Mouse (Mus musculus): ENCODE results near the gene Socs3.

Gene Socs3

DNA sequence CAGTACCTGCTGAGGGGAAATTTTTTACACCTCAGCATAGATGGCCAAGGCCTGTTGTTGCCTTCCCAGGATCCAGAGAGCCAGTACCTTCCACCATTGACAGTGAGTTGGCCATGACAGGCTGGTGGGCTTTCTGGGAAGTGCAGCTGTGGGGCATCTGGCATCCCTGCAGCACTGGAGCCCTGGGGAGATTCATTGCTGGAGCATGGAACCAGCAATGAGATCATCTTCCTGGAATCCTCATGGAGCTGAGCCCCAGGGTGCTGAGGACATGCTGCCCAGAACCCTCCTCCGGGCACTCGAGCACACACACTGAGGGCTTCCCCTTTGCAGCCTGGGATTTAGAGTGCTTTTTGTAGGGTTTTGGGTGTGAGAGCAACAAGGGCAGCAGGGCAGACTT is 25.4 kb upstream of the Socs3 start:
- DNase-seq, result no peak

DNA sequence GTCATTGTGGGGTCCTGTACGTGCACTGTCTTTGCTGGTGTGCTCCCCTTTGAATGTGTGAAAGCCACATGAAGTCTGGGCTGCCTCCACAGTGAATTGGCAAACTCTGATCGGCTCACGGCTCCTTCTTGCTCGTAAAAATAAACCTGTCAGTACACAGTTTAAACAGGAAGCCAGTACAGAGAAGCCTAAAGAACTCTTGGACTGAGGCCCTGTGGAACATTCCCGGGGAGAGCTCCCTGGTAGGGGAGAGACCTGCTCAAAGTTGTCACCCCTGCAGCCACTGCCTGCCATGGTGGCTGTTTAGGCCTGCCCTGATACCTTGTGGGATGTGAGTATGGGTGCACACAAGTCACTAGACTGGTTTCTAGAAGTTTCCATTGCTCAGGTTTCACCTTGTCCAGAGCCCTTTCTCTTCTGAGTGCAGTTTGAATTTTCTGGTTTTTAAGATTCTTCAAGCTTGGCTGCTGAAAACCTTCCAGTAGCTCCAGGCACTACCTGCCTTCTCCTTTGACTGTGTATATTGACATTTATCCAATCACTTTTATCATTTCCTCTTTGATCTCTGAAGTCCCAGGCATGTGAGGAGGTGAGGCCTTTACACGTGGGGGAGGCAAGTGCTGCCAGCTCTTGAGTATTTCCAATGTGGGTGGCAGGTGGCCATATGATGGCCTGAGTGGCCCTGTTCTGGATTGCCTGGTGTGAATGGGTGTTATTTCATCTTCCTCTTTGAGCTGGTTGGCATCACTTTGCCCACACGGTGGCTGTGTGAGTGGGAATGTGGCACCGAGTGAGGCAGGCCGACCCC is 24.6 kb upstream of the Socs3 start:
- no peak for DNase-seq

DNA sequence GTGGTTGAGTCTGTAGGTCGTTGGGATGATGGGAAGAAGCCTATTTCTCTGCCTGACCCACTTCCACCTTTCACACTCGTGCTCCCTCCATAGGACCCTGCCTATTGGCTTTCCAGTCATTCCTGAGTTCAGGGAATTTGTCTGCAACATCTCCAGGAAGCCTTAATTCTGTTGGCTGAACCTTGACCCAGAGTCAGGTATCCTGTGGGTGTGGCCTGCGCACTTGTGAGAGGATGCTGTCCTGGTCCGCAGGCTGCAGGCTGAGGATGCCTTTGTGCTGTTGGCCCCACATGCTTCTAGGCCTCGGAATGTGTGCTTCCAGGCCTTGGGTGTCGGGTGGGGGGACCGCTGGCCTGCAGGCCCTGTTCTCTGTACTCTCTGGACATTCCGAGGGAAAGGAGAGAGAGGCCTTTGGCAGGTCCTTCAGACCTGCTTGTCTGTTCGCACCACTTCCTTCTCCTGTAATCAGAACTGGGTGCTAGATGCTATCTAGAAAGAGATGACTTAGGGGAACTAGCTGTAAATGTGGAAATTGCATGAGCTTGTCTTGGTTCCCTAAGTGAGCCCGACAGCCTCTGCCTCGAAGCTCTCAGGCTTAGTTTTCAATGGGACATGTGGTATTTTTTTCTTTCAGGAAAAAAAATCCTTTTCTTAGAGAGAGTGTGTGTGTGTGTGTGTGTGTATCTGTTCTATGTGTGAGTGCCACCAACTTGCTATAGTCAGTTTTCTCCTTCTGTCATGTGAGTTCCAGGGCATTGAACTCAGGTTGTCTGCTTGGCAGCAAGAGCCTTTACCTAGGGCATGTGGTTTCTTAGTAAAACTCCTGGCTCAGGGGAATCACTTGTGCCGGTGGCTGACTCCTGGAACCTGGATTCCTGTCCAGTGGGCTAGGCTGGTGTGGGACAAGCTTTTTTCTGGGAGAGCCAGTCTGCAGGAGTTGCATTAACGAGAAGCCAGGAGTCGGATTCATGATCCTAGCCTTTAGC is 23.6 kb upstream of the Socs3 start:
- DNase-seq, result no peak

DNA sequence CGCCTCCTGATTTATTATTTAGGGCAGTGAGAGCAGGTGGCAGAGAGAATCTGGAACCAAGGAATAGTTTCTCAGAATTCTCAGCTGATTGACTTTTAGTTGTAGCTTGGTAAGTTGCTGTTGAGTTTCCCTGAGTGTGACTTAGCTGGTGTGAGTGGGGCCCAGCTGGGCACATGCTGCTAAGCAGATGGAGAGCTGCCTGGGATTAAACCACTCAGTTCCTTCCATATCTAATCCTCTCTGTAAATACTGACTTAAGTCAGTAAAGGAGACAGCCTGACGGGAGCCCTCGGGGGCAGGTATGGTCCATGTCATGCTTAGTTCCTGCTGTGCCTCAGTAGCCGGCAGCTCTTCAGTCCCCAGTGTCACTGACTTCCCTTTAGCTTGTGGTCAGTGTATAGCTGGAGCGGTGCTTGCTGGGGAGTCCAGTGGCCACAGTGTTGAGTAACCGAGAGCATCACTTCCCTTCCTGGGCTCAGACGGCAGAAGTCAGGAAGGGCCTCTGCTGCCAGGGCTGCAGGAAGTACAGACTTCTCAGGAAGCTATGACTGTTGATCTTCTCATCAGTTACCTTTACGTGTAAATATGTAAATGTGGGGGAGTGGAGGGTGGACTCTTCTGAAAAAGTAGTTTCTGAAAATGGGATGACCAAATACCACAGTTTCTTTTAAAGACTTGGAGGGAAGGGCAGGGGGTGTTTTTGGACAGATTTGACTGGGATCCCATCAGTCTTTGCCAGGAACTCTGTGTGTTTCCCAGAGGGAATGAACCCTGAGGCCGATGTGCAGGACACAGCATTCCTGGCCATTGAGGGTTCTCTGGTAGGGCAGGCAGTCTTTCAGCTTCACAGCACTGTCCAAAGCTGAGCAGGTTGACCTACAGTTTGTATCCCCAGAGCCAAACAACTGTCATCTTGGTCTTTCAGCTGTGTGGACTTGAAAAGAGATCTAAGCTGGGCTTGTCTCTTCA is 21.9 kb upstream of the Socs3 start:
- DNase-seq, result no peak

- no peak for DNase-seq
These were observed 20.1 kb upstream of the Socs3 start for GRCm38 (mm10) chr11:117989926-117990325.

- DNase-seq, result no peak
These were observed 19.4 kb upstream of the Socs3 start for GRCm38 (mm10) chr11:117989241-117989640.

GRCm38 (mm10) chr11:117987968-117988367 is 18.1 kb upstream of the Socs3 start:
- DNase-seq, result no peak

DNA sequence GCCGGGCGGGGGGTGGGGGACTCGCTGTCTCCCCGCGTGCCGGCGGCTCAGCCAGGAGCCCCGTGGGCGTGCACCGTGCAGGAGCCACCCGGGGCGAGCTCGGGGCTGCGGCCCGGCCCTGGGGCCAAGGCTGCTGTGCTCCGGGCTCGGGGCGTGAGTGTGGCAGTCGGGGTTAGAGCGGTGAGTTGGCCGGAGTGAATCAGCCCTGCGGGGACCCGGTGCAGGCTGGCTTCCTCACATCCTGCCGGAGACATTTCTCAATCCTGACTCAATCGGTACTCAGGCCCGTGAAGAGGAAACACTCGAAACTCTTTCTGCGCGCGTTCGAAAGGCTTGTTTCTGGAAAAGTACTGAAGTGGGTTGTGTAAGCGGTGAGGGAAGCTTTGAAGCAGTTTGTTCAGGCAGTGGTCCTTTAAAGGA is 17.2 kb upstream of the Socs3 start:
- no peak for DNase-seq

DNA sequence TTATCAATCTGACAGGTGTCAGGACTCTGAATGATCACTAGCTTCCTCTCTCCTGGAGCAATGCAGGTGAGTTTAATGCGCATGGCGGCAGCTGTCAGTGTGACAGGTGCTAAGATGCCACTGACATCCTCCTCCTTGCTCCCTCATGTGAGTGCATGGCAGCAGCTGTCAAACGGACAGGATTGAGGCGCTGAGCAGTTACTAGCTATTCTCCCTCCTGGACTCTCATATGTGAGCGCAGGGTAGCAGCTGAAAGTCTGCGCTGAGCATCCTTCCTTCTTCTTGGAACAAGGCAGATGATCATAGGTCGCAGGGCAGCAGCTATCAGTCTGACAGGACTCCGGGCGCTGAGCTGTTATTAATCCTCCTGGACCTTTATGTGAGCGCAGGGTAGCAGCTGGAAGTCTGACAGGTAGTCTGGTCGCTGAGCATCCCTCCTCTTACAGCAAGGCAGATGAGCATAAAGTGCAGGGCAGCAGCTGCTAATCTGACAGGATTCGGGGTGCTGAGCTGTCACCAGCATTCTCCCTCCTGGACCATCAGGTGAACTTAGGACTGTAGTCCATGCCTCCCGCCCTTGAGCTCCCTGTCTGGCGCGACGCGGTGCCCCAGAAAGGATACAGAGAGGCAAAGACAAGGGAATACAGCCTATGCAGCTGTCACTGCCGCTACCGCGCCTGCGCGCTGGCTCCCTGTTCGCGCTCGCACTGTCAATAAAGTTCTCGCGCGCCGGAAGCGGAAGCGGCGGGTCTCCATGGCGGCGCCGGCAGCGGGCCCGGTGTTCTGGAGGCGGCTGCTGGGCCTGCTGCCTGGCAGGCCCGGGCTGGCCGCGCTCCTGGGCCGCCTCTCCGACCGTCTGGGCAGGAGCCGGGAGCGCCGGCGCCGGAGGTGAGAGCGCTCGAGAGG is 16.5 kb upstream of the Socs3 start, which contains the start of gene Pgs1:
Pgs1 (plus strand) TSS at position 167 of the 906 bp plus-strand sequence.
- peak; percentile 93 for DNase-seq

DNA sequence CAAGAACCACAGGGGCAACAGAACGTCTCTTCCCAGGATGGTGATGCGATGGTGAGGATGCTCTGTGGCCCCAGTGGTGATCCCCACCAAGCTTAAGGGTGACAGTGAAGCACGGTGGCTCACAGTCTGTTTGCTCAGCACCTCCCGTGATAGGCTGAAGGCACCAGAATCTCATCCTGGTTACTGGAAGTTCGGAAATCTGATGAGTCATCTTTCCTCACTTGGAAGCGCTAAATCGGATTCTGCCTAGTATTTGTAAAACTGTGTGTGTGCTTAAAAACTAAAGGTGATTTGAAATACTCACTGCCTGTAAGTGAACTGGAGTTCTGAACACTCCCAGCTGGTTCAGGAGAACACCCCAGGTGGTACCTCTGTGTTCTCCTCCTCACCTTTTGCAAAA is 13.9 kb upstream of the Socs3 start:
- no peak for DNase-seq

DNA sequence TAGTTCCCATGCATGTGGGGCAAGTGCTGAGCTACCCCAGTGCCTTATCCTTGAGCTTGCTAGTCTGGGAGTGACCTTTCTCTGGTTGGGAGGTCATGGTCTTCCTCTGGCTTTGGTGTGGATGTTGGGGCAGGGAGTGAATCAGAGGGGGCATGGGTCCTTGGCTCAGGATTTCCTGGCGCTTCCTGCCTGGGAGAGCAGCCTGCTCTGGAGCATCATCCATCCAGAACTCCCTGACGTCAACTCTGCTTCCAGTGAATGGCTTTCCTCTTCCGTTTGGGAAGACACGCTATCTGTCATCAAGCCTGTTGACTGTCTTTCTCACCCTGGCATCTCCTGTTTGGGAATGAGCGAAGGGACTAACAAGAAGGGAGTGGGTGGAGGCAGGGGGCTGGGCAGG is 12.6 kb upstream of the Socs3 start:
- DNase-seq, result no peak

- DNase-seq, result no peak
These were observed 9.5 kb upstream of the Socs3 start for GRCm38 (mm10) chr11:117979388-117979787.

DNA sequence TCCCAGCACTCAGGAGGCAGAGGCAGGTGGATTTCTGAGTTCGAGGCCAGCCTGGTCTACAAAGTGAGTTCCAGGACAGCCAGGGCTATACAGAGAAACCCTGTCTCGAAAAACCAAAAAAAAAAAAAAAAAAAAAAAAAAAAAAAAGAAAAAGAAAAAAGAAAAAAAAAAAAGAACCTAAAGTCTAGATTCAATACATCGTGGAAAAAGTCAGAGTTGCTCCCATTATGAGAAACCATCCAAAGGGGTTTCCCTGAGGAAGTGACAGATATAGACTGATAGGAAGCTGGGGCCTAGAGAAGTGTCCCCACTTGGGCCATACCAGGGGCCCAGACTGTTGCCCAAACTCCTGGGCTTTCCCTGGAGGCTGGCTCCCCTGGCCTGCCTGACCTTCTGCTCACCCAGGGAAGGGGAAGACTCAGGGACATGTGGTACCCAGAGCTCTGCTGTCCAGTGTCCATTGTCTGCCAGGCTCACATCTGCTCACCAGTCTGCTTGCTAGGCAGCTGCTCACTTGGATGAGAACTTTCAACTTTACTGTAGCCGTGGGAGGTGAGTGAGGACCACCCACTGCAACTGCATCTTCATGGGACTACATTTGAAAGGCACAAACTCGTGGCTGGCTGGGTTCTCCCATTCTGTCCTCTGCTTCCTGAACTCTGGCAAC is 8.0 kb upstream of the Socs3 start:
- DNase-seq, result no peak

DNA sequence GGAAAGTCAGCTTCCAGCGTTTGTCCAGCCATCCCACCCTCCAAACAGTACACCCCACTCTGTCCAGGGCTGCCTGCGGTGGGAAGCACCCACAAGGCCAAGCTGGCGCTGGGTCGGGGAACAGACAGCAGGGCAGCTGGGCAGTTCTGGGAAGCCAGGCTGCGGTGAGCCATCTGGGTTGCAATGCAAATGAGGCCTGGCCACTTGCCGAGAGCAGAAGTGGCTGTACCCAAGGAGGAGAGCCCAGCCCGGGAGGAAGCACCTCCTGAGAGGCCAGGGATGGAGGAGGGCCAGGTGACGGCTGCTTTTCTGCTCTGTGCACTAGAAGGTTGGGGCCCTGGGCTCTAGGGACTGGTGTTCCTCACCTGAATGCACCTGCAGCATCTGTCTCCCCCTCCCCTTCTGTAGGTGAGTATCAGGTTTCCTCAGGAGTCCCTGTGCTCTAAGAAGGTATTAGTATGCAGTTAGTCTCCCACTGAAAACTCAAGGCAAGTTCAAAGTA is 6.3 kb upstream of the Socs3 start:
- peak; percentile 65 for DNase-seq

DNA sequence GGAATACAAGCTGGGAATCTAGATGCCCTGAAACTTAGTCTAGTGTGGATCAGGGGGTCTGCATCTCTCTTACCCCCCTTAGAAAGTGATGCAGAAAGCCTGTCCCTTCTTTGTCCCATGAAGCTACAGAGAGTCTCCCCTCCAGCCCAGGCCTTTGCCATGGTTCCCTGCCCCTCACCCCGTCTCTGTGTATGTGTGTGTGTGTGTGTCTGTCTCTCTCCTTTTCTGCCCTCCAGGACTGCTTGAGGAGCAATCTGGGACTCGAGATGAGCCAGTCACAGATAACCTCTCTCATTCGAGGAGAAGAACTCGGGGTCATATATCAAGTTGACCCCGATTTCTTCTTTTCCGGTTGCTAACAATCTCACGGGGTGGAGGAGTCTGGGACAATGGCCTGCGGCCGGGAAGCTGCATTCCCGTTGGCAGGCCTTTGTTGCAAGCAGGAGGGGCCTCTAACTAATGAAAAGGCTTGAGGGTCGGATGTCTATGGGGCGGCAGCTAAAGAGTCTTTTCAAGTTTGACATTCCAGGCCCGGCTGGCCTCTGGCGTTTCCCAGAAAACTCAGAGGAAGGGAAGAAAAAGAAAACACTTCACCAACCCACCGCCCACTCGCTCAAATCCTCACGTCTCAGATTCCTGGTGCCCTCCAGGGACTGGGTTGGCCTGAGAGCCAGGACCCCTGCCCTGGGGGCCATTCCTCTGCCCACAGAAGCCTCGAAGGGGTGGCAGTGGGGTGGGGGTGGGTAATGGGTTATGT is 5.5 kb upstream of the Socs3 start:
- no peak for DNase-seq

GRCm38 (mm10) chr11:117974327-117975125 is 4.7 kb upstream of the Socs3 start:
- no peak for DNase-seq

GRCm38 (mm10) chr11:117973569-117973968 is 3.7 kb upstream of the Socs3 start:
- no peak for DNase-seq

DNA sequence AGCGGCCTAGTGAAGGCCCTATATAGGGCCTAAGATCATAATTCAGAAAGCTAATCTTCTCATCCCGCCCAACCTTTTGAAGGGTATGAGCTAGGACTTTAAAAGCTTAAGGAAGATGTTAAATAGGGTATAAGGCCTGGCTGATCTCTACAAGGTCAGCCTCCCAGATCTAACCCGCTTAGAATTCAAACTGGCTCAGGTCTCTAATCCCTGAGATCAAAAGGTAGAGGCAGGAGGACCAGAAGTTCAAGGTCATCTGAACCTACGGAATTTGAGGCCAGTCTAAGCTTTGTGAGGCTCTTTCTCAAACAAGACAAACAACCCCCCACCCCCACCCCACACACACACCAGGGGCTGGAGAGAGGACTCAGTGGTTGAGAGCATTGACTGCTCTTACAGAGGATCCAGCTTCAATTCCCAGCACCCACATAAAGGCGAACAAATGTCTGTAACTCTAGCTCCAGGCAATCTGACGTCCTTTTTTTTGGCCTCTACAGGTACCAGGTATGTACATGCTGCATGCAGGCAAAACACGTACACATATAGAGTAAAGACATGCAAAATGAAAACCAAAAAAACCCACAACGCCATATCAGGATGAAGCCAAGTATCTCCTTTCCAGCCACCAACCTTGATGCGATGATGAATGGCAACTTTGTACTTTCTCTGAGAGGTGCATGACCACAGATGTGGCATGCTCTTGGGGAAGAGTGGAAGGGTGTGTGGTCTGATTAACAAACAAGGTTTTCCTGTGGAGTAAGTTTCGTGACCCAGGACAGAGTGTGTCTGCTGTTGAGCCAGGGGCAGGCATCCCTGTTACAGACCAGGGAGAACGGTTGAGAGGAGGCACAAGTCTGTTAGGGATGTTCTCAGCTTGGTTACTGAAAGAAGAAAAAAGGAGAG is 3.1 kb upstream of the Socs3 start:
- DNase-seq, result no peak

Measured in cerebellum, adult 9-11 months (tissue).